Mouse (Mus musculus) frontal cortex, postnatal 10 days (tissue): ENCODE measurements around the gene Dagla.

Experiments used
- DNase-seq, 2 experiments: peaks; one replicate each; pipeline ENCODE4 v3.0.0; 2022; ENCODE audit warnings: low spot score in 2 of 2, mixed read lengths in 1 of 2

Gene Dagla

DNA sequence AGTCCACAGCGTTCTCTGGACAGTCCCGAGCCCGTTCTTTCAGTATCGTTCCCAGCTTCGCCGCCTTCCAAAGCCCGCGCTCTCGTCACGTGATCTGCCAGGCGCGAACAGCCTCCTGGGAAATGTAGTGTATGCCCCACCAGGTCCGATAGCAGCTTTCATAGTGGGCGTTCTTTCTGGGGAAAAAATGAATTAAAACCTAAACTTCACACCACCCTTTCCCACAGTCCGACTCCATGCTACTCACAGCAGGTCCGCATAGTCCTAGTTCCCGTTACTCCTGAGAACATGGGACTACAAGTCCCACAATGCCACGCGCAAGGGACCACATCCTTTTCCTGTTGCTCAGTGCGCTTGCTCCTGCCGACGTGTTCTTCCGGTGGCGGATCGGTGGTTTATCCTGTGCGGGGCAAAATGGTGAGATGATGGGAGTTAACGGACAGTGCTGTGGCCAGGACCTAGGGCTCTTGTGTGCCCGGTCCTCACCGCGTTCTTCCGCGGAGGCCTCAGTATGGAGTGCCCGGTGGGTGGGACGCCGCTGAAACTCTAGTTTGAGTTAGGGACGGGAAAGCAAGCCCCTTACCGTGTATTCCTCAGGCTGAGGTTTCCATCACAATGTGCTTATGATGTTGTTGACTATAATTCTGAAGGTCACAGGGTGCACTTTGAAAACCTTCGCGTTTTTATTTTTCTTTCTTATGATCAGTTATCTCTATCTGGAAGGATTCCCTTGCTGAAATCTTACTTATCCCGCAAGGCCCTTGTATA, 100.6 kb downstream of the Dagla start, which contains the start of the genes Tmem258 and Fen1:
Gene Tmem258 (plus strand): TSS at position 167 of the 768 bp plus-strand sequence.
Gene Fen1 (minus strand): TSS at position 322 of the 768 bp plus-strand sequence.
- DNase-seq: peak; percentile 84 to 91

DNA sequence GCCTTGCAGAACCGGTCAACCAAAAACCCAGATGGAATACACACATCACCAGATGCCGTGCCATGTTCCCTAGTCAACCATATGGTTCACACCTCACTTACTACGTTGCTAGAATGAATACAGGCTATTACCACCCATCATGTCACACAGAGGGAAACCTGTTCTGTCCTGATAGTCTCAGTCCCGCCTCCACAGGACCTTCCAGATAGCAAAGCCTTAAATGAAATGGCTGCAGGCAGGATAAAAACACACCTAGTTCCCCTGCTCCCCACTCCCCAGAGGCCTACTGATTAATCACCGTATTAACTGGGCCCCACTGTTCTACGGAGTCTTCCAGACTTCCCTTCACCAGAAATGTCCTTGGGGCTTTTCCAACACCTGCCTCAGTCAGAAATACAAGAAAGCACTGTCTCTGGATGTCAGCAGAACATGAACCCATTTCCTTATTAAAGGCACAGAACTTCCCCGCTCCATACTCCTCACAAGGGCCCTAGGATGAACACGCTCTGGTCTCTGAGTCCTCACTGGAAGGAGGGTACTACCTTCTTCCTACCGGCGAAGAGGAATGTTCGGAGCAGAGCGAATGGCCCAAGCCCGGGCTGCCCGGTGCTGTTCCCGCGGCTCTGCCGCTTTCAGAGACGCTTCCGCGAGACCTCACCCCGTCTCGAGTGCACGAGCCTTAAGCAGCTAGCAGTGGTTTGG, 101.4 kb downstream of the Dagla start:
- no peak for DNase-seq

DNA sequence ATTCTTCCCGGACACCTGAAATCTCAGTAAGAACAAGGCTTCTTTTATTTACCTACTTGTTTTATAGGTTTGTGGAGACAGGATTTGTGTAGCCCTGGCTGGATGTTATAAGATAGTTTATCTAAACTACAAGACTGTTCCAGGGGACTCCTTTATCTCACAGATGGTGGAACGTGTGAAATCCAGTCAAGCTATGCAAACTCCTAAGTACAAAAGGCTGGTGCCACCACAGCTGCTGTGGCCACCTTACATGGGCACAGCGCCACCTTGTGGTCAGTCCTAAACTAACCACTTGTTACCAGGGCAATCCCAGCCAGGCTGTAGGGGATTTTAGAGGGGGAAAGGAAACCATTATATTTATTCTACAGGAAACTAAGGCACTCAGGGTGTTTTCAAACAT, 106.0 kb downstream of the Dagla start:
- DNase-seq: peak in 1 of 2 experiments; percentile 75

DNA sequence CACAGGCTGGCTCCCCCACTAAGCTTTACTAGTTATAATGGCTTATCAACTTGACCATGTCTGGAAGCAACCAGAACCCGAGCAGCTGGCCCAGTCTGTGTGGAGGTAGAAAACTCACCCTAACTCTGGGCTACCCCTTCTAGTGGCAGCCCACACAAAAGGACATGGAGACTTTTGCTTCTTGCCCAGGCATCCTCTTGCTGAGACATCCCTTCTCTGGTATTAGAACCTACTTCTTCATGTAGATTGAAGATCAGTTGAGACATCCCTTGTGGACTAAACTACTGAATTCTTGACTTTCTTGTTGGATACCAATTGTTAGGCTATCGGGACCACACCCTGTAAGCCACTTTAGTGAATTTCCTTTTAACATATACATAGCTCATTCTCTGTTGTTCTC, 106.4 kb downstream of the Dagla start:
- DNase-seq: no peak

DNA sequence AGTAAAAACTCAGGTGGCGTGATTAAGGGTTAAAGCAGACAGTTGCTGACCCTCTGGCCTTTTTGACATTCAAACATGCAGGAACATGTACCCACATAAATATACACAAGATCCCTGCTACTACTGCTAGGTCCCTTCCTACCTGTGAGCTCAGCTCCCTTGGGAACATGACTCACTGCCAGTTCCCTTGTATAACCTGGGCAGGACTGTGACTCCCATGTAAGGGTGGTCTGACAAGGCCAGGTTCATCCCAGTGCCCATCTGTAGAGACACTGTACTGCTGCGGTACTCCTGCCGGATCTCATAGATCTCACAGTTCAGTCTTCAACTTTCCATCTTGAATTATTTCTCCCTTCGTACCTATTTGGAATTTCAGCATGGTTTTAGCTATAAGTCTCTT, 107.5 kb downstream of the Dagla start:
- DNase-seq: no peak
